Mouse (Mus musculus) MEL (cell line): ENCODE data around the gene Arl2bp. TPM values are rescaled to one million over a fixed set of nuclear protein-coding genes. Genes with fewer than 3 reads are reported as not detected.

Source experiments
- DNase-seq: peaks from one replicate; pipeline ENCODE4 v3.0.0; 2011; ENCODE audit warnings: low read depth, low spot score
- H3K27ac ChIP-seq: 2 replicates; pipeline ENCODE4 v1.5.1; 2012; ENCODE audit warnings: low read depth, mild to moderate bottlenecking, control low read depth, low read length, moderate library complexity; ENCODE audit not compliant: control insufficient read depth
- H3K27me3 ChIP-seq, 2 experiments: fragments of 150-350 bp in 1 of 2; sonication (generic) in 1 of 2; 2 replicates each; pipeline ENCODE4 v1.6.1; 2012; ENCODE audit warnings: low read length in 2 of 2, mild to moderate bottlenecking in 2 of 2, improper control_type of control experiment in 1 of 2, moderate library complexity in 1 of 2; ENCODE audit not compliant: insufficient read depth in 2 of 2, control insufficient read depth in 1 of 2
- H3K36me3 ChIP-seq, 2 experiments: 2 replicates each; pipeline ENCODE4 v1.6.1; 2012 to 2014; ENCODE audit warnings: low read length in 2 of 2, improper control_type of control experiment in 1 of 2, inconsistent platforms in 1 of 2, mild to moderate bottlenecking in 1 of 2; ENCODE audit not compliant: insufficient read depth in 2 of 2, control insufficient read depth in 1 of 2
- H3K4me1 ChIP-seq, 2 experiments: fragments of 150-350 bp in 1 of 2; sonication (generic) in 1 of 2; 2 replicates each; pipeline ENCODE4 v1.6.1; 2012; ENCODE audit warnings: low read length in 2 of 2, improper control_type of control experiment in 1 of 2, mild to moderate bottlenecking in 1 of 2; ENCODE audit not compliant: insufficient read depth in 2 of 2, control insufficient read depth in 1 of 2
- H3K4me3 ChIP-seq, 2 experiments: fragments of 150-350 bp in 1 of 2; sonication (generic) in 1 of 2; 2 replicates each; pipeline ENCODE4 v1.5.1; 2012; ENCODE audit warnings: low read depth in 2 of 2, low read length in 2 of 2, mild to moderate bottlenecking in 2 of 2, moderate library complexity in 2 of 2, control low read depth in 1 of 2, improper control_type of control experiment in 1 of 2; ENCODE audit not compliant: control insufficient read depth in 1 of 2, insufficient read depth in 1 of 2
- H3K79me2 ChIP-seq: 2 replicates; pipeline ENCODE4 v1.6.1; 2012; ENCODE audit warnings: mild to moderate bottlenecking, low read length, moderate library complexity; ENCODE audit not compliant: control insufficient read depth, poor library complexity, insufficient read depth
- H3K9ac ChIP-seq: 2 replicates; pipeline ENCODE4 v1.6.1; 2012; ENCODE audit warnings: low read depth, mild to moderate bottlenecking, control low read depth, low read length, moderate library complexity; ENCODE audit not compliant: control insufficient read depth, poor library complexity, severe bottlenecking
- H3K9me3 ChIP-seq: fragments of 150-350 bp; sonication (generic); replicated peaks from 2 replicates; pipeline ENCODE4 v1.6.1; 2012; ENCODE audit warnings: mild to moderate bottlenecking, low read length, improper control_type of control experiment, moderate library complexity; ENCODE audit not compliant: insufficient read depth
- BHLHE40 ChIP-seq: IDR thresholded peaks from 2 replicates; pipeline ENCODE4 v1.6.1; 2012; ENCODE audit warnings: low read depth, mild to moderate bottlenecking, inconsistent platforms, low read length, improper control_type of control experiment, borderline replicate concordance
- CTCF ChIP-seq, 3 experiments: IDR thresholded peaks in 2 of 3; conservative IDR thresholded peaks in 1 of 3; 2 replicates each; pipeline ENCODE4 v1.5.1; 2011 to 2012; ENCODE audit warnings: low read length in 3 of 3, low read depth in 2 of 3, mild to moderate bottlenecking in 2 of 3, improper control_type of control experiment in 1 of 3, inconsistent platforms in 1 of 3, mixed read lengths in 1 of 3, moderate library complexity in 1 of 3; ENCODE audit not compliant: control insufficient read depth in 1 of 3, insufficient read depth in 1 of 3, poor library complexity in 1 of 3, severe bottlenecking in 1 of 3
- E2F4 ChIP-seq: IDR thresholded peaks from 2 replicates; pipeline ENCODE4 v1.6.1; 2011; ENCODE audit warnings: low read depth, low read length, improper control_type of control experiment, borderline replicate concordance
- ELF1 ChIP-seq: IDR thresholded peaks from 2 replicates; pipeline ENCODE4 v1.6.1; 2014; ENCODE audit warnings: low read depth, mild to moderate bottlenecking, inconsistent platforms, low read length, improper control_type of control experiment, moderate library complexity
- EP300 ChIP-seq, 2 experiments: IDR thresholded peaks; 2 replicates each; pipeline ENCODE4 v1.6.1; 2011; ENCODE audit warnings: improper control_type of control experiment in 2 of 2, low read length in 2 of 2, low read depth in 1 of 2, mild to moderate bottlenecking in 1 of 2
- ETS1 ChIP-seq: IDR thresholded peaks from 2 replicates; pipeline ENCODE4 v1.6.1; 2012; ENCODE audit warnings: low read depth, mild to moderate bottlenecking, inconsistent platforms, low read length, improper control_type of control experiment, moderate library complexity
- GABPA ChIP-seq: IDR thresholded peaks from 2 replicates; pipeline ENCODE4 v1.6.1; 2012; ENCODE audit warnings: low read depth, mild to moderate bottlenecking, inconsistent platforms, low read length, improper control_type of control experiment, moderate library complexity
- KAT2A ChIP-seq: conservative IDR thresholded peaks from 2 replicates; pipeline ENCODE4 v1.6.1; 2012; ENCODE audit warnings: low read depth, low read length, improper control_type of control experiment, inconsistent platforms
- MAFK ChIP-seq: IDR thresholded peaks from 2 replicates; pipeline ENCODE4 v1.6.1; 2011; ENCODE audit warnings: low read depth, mild to moderate bottlenecking, low read length, improper control_type of control experiment, borderline replicate concordance
- MAZ ChIP-seq: IDR thresholded peaks from 2 replicates; pipeline ENCODE4 v1.6.1; 2012; ENCODE audit warnings: low read depth, mild to moderate bottlenecking, inconsistent platforms, low read length, improper control_type of control experiment
- MEF2A ChIP-seq: IDR thresholded peaks from 2 replicates; pipeline ENCODE4 v1.6.1; 2014; ENCODE audit warnings: low read depth, mild to moderate bottlenecking, inconsistent platforms, low read length, improper control_type of control experiment; ENCODE audit not compliant: poor library complexity, insufficient replicate concordance, severe bottlenecking; ENCODE audit errors: extremely low read depth
- MXI1 ChIP-seq: IDR thresholded peaks from 2 replicates; pipeline ENCODE4 v1.6.1; 2011; ENCODE audit warnings: mild to moderate bottlenecking, low read depth, low read length, improper control_type of control experiment
- MYB ChIP-seq: IDR thresholded peaks from 2 replicates; pipeline ENCODE4 v1.6.1; 2011; ENCODE audit warnings: mild to moderate bottlenecking, low read depth, low read length, improper control_type of control experiment
- NELFE ChIP-seq: IDR thresholded peaks from 2 replicates; pipeline ENCODE4 v1.6.1; 2011; ENCODE audit warnings: low read depth, low read length, improper control_type of control experiment
- NRF1 ChIP-seq: IDR thresholded peaks from 2 replicates; pipeline ENCODE4 v1.6.1; 2014; ENCODE audit warnings: low read depth, mild to moderate bottlenecking, inconsistent platforms, low read length, improper control_type of control experiment, moderate library complexity; ENCODE audit not compliant: poor library complexity, insufficient read depth, severe bottlenecking
- RAD21 ChIP-seq: IDR thresholded peaks from 2 replicates; pipeline ENCODE4 v1.6.1; 2011; ENCODE audit warnings: mild to moderate bottlenecking, low read depth, low read length, improper control_type of control experiment
- SIN3A ChIP-seq: IDR thresholded peaks from 2 replicates; pipeline ENCODE4 v1.6.1; 2012; ENCODE audit warnings: low read length, improper control_type of control experiment, inconsistent platforms
- SMC3 ChIP-seq: IDR thresholded peaks from 2 replicates; pipeline ENCODE4 v1.6.1; 2011; ENCODE audit warnings: low read depth, low read length, improper control_type of control experiment
- TBP ChIP-seq: IDR thresholded peaks from 2 replicates; pipeline ENCODE4 v1.8.0; 2011; ENCODE audit warnings: low read depth, low read length, improper control_type of control experiment
- USF2 ChIP-seq, 2 experiments: IDR thresholded peaks; 2 replicates each; pipeline ENCODE4 v1.6.1; 2011 to 2012; ENCODE audit warnings: improper control_type of control experiment in 2 of 2, low read length in 2 of 2, borderline replicate concordance in 1 of 2, inconsistent platforms in 1 of 2, low read depth in 1 of 2, mild to moderate bottlenecking in 1 of 2; ENCODE audit not compliant: insufficient read depth in 1 of 2
- ZC3H11A ChIP-seq: IDR thresholded peaks from 2 replicates; pipeline ENCODE4 v1.6.1; 2012; ENCODE audit warnings: low read depth, mild to moderate bottlenecking, inconsistent platforms, low read length, improper control_type of control experiment
- ZKSCAN1 ChIP-seq: IDR thresholded peaks from 2 replicates; pipeline ENCODE4 v1.6.1; 2012; ENCODE audit warnings: low read depth, mild to moderate bottlenecking, inconsistent platforms, low read length, improper control_type of control experiment, moderate library complexity
- ZNF384 ChIP-seq: IDR thresholded peaks from 2 replicates; pipeline ENCODE4 v1.6.1; 2012; ENCODE audit warnings: low read depth, mild to moderate bottlenecking, inconsistent platforms, low read length, improper control_type of control experiment
- polyA plus RNA-seq, 2 experiments: library from polyadenylated mRNA; stranded (reverse) in 1 of 2; unstranded in 1 of 2; fragments of >175 nt in 1 of 2; fragments of >200 nt in 1 of 2; gene quantifications; 2 replicates each; pipeline versions ENCODE4 v1.2.1 to v1.2.4; 2012; ENCODE audit warnings: low replicate concordance in 2 of 2, low read depth in 1 of 2; ENCODE audit not compliant: insufficient read length in 2 of 2, insufficient read depth in 1 of 2, missing spikeins in 1 of 2
- total RNA-seq: library from RNA; depleted of rRNA; stranded (reverse); fragments of 300-350 nt; gene quantifications from 2 replicates; pipeline ENCODE4 v1.2.3, GENCODE M21; 2012

The Arl2bp gene
- total and polyA plus RNA-seq, 3 experiments = 43.8 to 515 (median 96.1) TPM

GRCm38 (mm10) chr8:94704669-94704984 lies 38.2 kb downstream of the Arl2bp start:
- peaks cover 0 to 4% of the 10 kb centered on the region in 2 experiments; a peak in 2 of 4 replicates for H3K4me1 ChIP-seq
- H3K27ac ChIP-seq = no peak overlapping the region
- H3K36me3 ChIP-seq = no peaks in the 10 kb centered on the region
- H3K9ac ChIP-seq = peak overlapping the region; percentile 41
- no peaks in the 10 kb centered on the region for H3K79me2 ChIP-seq
- TF ChIP-seq NELFE (no peak), E2F4 (no peak), ZC3H11A (no peak), MAFK (no peak)
- peaks cover 0 to 5% of the 10 kb centered on the region in 2 experiments; a peak in 3 of 4 replicates for H3K27me3 ChIP-seq
- H3K4me3 ChIP-seq = peak overlapping the region; percentile 43 to 77
- no peaks in the 10 kb centered on the region for H3K9me3 ChIP-seq
- DNase-seq = no peak

- no peaks in the 10 kb centered on the region for H3K36me3 ChIP-seq
- H3K27me3 ChIP-seq = peaks cover 2 to 5% of the 10 kb centered on the region in 2 experiments
- H3K9ac ChIP-seq = no peak overlapping the region
- TF ChIP-seq KAT2A (no peak), ELF1 (no peak), ZNF384 (no peak), TBP (no peak), MAZ (no peak), BHLHE40 (no peak), ETS1 (no peak), MEF2A (no peak)
- H3K4me1 ChIP-seq = peaks cover 0 to 4% of the 10 kb centered on the region in 2 experiments; a peak in 2 of 4 replicates
- no peak for DNase-seq
- H3K4me3 ChIP-seq = no peak overlapping the region
- H3K79me2 ChIP-seq = no peaks in the 10 kb centered on the region
- H3K27ac ChIP-seq = no peak overlapping the region
- no peaks in the 10 kb centered on the region for H3K9me3 ChIP-seq
Observed at GRCm38 (mm10) chr8:94705581-94706245, 39.3 kb downstream of the Arl2bp start.

GRCm38 (mm10) chr8:94706732-94707395 lies 40.5 kb downstream of the Arl2bp start:
- Histone ChIP-seq H3K27ac (no peak overlapping the region), H3K9ac (no peak overlapping the region)
- no peak for TF ChIP-seq BHLHE40
- no peak for TF ChIP-seq CTCF (IDR thresholded peaks at IDR 0.05 in 2 of 3, conservative IDR thresholded peaks at IDR 0.05 in 1 of 3; ENCODE audit: control insufficient read depth in 1 of 3, insufficient read depth in 1 of 3, low read depth in 2 of 3, low read length in 3 of 3, poor library complexity in 1 of 3, severe bottlenecking in 1 of 3)
- no peak for TF ChIP-seq NRF1
- TF ChIP-seq EP300 (IDR thresholded peaks at IDR 0.05; ENCODE audit: low read depth in 1 of 2, low read length in 2 of 2) = no peak
- no peak for TF ChIP-seq ZKSCAN1
- no peak for TF ChIP-seq MXI1
- TF ChIP-seq SMC3 = no peak
- TF ChIP-seq MEF2A = no peak
- TF ChIP-seq MAZ = no peak
- no peak for TF ChIP-seq GABPA
- no peak for TF ChIP-seq E2F4
- TF ChIP-seq MYB = no peak
- no peak for TF ChIP-seq ELF1
- TF ChIP-seq RAD21 = no peak
- TF ChIP-seq SIN3A = no peak
- TF ChIP-seq USF2 (IDR thresholded peaks at IDR 0.05; ENCODE audit: borderline replicate concordance in 1 of 2, insufficient read depth in 1 of 2, low read depth in 1 of 2, low read length in 2 of 2) = no peak

More at GRCm38 (mm10) chr8:94706732-94707395, 40.5 kb downstream of the Arl2bp start:
- H3K9me3 ChIP-seq = no peaks in the 10 kb centered on the region
- H3K4me1 ChIP-seq = peaks cover 0 to 2% of the 10 kb centered on the region in 2 experiments; a peak in 2 of 4 replicates
- DNase-seq = no peak
- H3K4me3 ChIP-seq = no peak overlapping the region
- no peaks in the 10 kb centered on the region for H3K79me2 ChIP-seq
- no peaks in the 10 kb centered on the region for H3K36me3 ChIP-seq
- peaks cover 6 to 7% of the 10 kb centered on the region in 2 experiments for H3K27me3 ChIP-seq
